Mouse (Mus musculus) embryonic stem cell, embryonic (primary cell): ENCODE measurements at regions not wholly inside any gene's neighbourhood (a gene's known extent, or its start where the extent isn't known, plus 50 kb on each side); places are given as distances from the start of the nearest gene placed in this dataset.

Experiments
- CTCF ChIA-PET, 4 experiments: fragments of 300-600 bp in 2 of 4; fragments of 350-600 bp in 2 of 4; sonication (Branson Sonifier 250); formaldehyde crosslinking; loops; one replicate each; lab custom pipeline; 2022; ENCODE audit warnings: inconsistent platforms in 2 of 4; lab: Charles Lee
- POLR2A ChIA-PET, 4 experiments: fragments of 300-600 bp in 2 of 4; fragments of 350-600 bp in 2 of 4; sonication (Branson Sonifier 250); formaldehyde crosslinking; loops; one replicate each; lab custom pipeline; 2022; ENCODE audit warnings: antibody characterized with exemption in 4 of 4, inconsistent platforms in 1 of 4; lab: Charles Lee

DNA sequence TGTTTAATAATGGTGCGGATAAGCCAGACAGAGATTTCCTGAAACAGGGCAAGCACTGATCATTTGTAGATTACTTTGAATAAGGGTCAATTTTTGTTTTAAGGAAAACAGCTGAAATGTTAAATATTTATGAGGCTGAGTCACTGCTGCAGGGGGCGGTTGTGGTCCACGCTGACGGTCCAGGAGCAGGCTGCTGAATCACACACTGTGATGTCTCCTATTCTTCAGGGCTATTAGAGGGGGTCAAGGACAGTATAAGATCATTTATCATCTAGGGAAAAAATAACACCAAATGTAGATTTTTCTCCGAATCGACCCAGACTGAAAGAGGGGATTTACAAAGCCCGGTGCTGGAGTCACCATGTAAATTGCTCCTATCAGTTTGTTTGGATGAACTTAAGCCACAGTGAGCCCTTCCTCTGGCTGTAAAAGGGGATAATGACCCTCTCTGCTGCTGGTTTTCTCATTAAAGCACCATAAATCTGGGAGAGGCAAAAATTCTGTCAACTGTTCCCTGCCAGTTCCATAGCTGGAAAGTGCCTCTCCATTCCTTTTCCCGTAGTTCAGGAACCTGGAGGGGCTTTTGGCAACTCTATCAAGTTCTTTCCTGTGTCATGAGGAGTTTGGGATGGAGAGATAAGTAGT, 404.2 kb downstream of the Glrx3 start:
- POLR2A ChIA-PET, result no interaction called here
- CTCF ChIA-PET, result no interaction called here

- ChIA-PET CTCF (no interaction called here), POLR2A (no interaction called here)
Observed at GRCm38 (mm10) chr7:137847856-137848255, 410.4 kb downstream of the Glrx3 start.

GRCm38 (mm10) chr7:137851061-137851460, 413.6 kb downstream of the Glrx3 start:
- ChIA-PET CTCF (no interaction called here), POLR2A (no interaction called here)

GRCm38 (mm10) chr7:137859681-137860080, 422.3 kb downstream of the Glrx3 start:
- ChIA-PET POLR2A (no interaction called here), CTCF (no interaction called here)

DNA sequence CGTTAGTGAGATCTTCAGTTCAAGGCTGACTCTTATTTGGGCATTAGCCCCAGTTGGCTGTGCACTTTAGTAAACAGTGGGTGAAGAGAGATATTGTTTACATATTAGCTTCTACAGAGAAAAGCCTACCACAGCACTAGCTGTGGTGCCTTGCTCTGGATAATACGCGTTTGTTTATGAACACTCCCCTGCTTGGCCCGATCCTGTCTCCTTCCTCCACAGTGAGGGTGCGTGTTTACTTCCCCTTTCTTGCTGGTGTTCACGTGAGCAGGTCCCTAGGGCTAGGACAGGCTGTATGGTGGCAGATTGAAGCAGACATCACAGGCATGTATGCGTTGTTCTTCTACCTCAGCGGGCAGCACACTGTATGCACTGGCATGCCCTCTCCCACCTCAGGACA, 423.1 kb downstream of the Glrx3 start:
- POLR2A ChIA-PET, result no interaction called here
- CTCF ChIA-PET, result no interaction called here

DNA sequence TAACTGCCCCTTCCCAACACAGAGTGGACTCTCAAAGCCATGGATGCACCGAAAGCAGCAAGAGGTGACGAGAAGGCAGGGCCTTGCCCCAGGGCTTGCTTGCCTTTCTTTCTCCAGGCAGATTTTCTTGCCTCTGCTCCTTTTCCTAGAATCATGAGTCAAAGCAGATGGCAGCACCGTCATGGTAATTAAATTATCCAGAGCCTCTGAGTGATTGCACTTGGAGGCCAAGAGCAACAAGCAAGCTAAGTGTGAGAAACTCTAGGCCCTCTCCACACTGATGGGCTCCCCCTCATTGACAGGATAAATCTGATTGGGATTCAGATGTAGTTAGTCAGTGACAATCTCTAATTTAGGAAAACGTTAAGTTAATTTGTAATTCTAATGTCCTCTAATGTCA, 427.5 kb downstream of the Glrx3 start:
- ChIA-PET POLR2A (no interaction called here), CTCF (no interaction called here)

GRCm38 (mm10) chr7:137865457-137865856, 428.0 kb downstream of the Glrx3 start:
- CTCF ChIA-PET, result no interaction called here
- POLR2A ChIA-PET, result no interaction called here

- ChIA-PET POLR2A (no interaction called here), CTCF (no interaction called here)
Observed at GRCm38 (mm10) chr7:137866880-137867279, 429.5 kb downstream of the Glrx3 start.

DNA sequence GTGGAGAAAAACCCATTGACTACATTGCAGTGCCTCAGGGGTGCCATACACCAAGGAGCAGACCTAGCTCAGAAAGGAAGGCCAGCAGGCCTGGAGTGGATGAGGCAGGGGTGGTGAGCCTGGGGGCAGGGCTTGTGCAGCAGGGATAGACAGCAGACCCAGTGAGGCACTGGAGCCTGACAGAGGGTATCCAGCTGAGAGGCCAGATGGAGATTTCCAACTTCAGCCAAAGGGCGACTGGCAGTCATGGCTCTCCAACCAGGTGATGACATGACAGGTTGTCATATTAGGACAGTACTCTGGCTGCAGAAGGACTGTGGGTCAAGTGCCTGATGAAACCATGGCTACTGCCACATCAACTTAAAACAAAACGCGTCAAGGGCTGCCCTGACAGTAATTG, 431.1 kb downstream of the Glrx3 start:
- CTCF ChIA-PET, result no interaction called here
- POLR2A ChIA-PET, result no interaction called here

DNA sequence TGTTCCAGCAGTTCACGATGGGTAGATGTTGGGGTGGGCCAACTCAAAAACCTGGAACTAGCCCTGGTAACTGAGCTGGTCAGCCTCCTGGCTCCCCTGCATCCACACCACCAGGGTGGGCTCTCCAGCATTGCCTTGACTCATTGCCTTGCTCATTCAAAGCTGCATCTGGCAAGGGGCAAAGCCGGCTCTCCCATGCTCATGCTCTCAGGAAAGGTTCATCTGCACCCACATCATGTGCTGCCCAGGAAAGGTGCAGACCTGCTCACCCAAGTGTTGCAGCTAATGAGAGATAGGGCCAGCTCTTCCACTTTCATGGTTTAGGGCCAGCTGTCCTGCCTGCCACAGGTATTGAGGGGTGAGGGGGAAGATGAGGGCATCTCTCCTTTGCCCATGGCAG, 437.9 kb downstream of the Glrx3 start:
- ChIA-PET CTCF (no interaction called here), POLR2A (no interaction called here)

- CTCF ChIA-PET, result no interaction called here
- POLR2A ChIA-PET, result no interaction called here
Observed at GRCm38 (mm10) chr7:137879296-137879695, 441.9 kb downstream of the Glrx3 start.

DNA sequence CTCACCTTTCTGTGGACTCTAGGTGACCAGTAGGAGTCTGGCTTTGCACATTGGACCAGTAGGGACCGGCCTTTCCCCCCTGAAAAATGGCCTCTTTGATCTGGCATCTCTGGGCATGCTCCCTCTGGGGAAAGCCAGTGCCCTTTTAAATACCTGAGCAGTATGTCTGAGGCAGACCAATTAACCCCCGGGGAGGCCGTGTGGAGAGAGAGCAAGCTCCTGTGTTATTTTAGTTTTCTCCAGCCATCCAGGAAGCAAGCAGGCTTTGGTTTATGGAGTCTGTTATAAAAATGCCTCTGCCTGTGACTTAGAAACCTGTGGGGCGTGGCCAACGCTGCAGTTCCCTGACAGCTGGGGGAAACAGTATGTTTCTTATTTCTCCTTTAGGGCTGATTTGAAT, 445.5 kb downstream of the Glrx3 start:
- ChIA-PET CTCF (no interaction called here), POLR2A (no interaction called here)

DNA sequence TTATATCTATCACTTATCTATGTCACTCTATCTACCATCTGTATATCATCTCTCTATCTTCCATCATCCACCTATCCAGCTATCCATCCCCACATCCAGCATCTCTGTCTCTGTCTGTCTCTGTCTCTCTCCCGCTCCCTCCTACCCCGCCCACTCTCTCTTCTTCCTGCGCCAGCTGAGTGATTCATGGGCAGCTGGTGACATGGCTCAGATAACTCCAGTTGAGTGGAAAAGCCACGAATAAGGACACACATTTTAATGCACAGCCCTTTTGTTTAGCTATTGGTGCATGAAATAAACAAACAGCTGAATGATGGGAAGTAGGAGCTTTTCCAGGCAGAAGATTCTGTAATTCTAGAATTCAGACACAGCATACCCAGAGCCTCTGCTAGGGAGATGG, 446.3 kb downstream of the Glrx3 start:
- CTCF ChIA-PET, result no interaction called here
- POLR2A ChIA-PET, result no interaction called here

GRCm38 (mm10) chr7:137885146-137885545, 447.7 kb downstream of the Glrx3 start:
- POLR2A ChIA-PET, result no interaction called here
- CTCF ChIA-PET, result no interaction called here

DNA sequence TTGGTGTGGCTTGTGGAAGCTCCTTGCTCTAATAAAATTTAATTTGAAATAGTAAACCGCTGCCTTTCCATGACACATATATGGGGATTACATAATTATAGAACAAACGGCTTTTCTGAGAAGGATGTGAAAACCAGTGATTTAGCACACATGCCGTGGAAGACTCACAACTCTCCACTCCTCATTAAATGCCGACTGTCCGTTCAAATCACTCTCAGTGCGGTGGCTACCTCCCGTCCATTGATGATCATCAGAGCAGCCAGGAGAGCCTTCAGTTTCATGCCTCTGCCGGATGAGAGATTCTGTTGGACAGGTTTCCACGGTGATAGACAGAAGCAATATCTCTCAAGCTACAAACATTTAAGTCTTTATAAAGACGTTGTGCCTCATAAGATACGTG, 451.3 kb downstream of the Glrx3 start:
- CTCF ChIA-PET, result no interaction called here
- POLR2A ChIA-PET, result no interaction called here

DNA sequence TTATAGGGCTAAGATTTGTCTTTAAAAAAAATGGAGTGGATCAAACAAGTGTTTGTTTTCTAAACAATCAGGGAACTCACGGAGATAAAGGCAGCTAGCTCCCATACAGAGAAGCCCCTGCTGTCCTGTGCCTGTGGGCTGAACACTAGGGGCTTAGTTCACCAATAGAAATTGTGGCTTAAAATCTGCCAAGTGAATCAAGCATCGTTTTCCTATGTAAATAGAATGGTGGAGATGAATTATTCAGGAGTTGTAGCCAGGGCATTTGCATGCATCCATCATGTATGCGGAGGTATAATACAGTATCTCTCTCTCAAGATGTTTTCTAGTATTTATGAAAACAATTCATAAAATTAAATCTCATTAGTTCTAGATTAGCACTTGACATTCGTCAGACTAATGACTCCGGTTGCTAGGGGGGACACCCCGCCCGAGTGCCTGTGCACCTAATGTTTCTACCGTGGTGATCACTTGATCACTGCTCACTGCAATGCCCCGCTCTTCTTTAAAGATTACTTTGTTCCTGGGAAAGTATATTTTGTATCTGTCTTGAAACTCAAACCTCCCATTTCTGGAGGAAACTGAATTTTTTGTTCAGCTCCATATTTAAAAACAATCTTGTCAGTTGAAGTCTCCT, 469.1 kb downstream of the Glrx3 start:
- POLR2A ChIA-PET, result no interaction called here
- CTCF ChIA-PET, result no interaction called here

DNA sequence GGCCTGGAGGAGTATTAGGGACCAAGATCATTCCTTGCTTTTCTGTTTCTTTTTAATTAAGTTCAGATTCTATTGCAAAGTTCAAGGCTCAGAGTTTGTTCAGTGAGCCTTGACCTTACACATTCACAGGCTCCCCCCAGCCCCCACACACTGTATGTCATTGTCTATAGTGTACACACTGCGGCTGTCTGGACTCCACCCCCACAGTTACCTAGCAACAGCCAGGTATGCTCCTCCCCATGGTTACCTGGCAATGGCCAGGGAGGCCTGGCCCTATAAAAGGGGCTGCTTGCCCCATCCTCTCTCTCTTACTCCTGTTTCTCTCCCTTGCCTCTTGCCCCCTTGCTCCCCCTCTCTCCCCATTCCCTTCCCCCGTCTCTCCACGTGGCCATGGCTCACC, 472.0 kb downstream of the Glrx3 start:
- POLR2A ChIA-PET, result no interaction called here

GRCm38 (mm10) chr7:137913551-137914105, 476.2 kb downstream of the Glrx3 start:
- POLR2A ChIA-PET, result no interaction called here
- CTCF ChIA-PET, result no interaction called here

More for the DNA sequence above, 472.0 kb downstream of the Glrx3 start:
- CTCF ChIA-PET, result interaction anchor here in 1 of 4 experiments (0.6 kb wide), 1 partner anchor 1442 kb away, joined by 9 read pairs; no protein-coding TSS in a partner anchor

DNA sequence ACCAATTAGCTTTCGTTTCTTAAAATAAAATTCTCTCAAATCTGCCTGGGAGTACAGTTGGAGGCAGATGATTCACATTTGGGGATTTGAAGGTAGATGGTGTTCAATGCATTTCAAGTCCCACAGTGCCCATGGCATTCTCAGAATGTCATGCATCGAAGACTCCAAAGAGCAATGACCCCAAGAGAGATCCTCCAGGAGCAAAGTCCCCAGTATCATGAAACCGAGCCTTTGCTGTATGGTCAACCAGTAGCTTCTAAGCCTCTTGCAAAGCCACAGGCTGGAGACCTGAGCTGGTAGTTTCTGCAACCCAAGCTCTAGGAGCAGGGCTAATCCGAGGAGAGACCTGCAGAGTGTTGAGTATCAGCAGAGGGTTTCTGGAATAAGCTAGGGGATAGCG, 477.1 kb downstream of the Glrx3 start:
- ChIA-PET CTCF (no interaction called here), POLR2A (no interaction called here)

DNA sequence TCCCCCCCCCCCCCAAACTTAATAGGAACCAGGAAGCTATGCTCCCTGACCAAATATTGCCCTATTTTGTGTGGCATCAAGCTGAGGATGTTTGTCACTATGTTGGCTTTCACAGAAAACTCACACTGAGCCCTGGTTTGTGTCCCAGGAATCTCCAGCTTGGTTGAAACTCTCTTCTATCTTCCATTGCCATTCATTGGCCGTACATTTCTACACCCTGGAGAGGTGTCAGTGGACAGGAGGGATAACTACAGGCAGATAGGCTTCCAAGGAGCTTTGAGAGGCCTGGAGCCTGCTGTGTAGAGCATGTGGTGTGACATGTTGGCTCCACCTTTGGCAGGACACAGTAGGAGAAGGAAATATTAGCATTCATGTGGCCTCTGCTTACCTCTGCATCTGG, 478.9 kb downstream of the Glrx3 start:
- ChIA-PET CTCF (no interaction called here), POLR2A (no interaction called here)
